Mouse (Mus musculus): Measurements from ENCODE around the gene Trim3. TPM values are rescaled to one million over a fixed set of nuclear protein-coding genes. Genes with fewer than 3 reads are reported as not detected.

Trim3 gene
- polyA plus RNA-seq, 1 experiment from 2014 or later: 3.7 TPM

DNA sequence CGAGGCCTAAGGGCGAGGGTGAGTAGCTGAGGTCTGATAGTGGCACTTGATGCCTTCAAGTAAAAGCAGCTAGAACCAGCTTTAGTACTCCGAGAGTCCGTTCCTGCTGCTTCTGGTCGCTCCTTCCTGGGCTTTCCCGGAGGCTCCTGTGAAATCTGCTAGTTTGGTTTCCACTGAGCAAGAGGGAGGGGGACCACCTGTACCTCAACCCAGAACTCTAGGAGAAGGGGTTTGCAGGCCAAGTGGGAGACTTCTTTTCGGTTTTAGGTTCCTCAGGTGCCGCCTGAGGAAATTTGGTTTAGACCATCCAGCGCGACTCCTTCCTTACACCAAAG, 397 bp upstream of the Trim3 start:
- H3K9me3 ChIP-seq (replicated peaks): no peaks in the 10 kb centered on the region
- peak overlapping the region; percentile 79 for H3K9ac ChIP-seq
- peak overlapping the region; percentile 73 for H3K4me3 ChIP-seq (replicated peaks)
- H3K36me3 ChIP-seq: peaks cover 25% of the 10 kb centered on the region
- H3K4me2 ChIP-seq: peak overlapping the region; percentile 97
- 5% methylated on average over 10 of the region's 10 CpGs for WGBS (ENCODE audit: insufficient replicate concordance)
- no peak overlapping the region; the same call in 1 of the 2 replicates for H3K27ac ChIP-seq
- DNase-seq (no peak), ATAC-seq (ENCODE audit: low read depth) (no peak)
- H3K4me1 ChIP-seq (replicated peaks): peaks cover 35% of the 10 kb centered on the region
- peaks cover 13% of the 10 kb centered on the region for H3K27me3 ChIP-seq

DNA sequence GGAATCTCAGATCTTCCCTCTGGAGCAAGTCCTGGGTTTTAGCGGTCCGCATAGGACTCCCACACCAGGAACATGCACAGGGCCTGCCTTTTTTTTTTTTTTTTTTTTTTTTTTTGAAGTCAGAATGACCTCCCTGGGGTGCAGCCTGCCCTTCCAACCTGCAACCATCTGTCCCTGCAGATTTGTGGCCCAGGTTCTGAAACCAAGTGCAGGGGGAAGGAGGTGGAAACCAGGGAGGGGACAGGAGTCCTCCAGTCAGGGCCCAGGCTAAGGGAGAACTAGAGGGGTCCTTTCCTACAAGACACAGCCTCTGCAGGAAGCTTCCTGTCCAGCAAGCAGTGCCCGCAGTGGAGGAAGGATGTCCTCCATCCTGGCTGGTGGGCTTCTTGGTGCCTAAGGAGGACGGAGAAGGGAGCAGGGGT, 809 bp downstream of the Trim3 start:
- no peaks in the 10 kb centered on the region for H3K9me3 ChIP-seq (replicated peaks)
- peaks cover 13% of the 10 kb centered on the region for H3K27me3 ChIP-seq
- peak overlapping the region; percentile 79 for H3K9ac ChIP-seq
- DNase-seq (no peak), ATAC-seq (ENCODE audit: low read depth) (0 out of 2 replicates have a peak, but pooled peaks have one; percentile 1)
- peak overlapping the region; percentile 97 for H3K4me2 ChIP-seq
- H3K4me3 ChIP-seq (replicated peaks): peak overlapping the region; percentile 73
- 30% methylated on average over 4 of the region's 4 CpGs for WGBS (ENCODE audit: insufficient replicate concordance)
- H3K4me1 ChIP-seq (replicated peaks): peaks cover 35% of the 10 kb centered on the region
- H3K36me3 ChIP-seq: peaks cover 19% of the 10 kb centered on the region
- H3K27ac ChIP-seq: no peak overlapping the region

DNA sequence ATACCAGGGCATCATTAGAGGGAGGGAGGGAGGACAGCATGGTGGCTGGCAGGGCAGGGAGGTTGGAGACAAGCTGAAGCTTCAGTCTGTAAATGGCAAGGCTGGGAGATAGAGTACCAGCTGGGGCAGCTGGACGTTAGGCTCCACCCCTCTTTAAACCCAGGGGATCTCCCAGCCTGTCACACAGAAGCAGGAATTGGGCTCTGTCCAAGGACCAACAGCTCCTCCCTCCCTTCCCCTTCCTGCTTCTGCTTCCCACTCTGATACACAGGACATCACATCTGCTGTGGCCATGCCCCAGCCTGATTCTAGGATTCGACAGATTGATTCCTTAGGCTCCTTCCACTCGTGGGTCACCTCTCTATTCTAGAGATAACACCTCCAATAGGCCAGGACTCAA, 4.7 kb downstream of the Trim3 start:
- H3K4me2 ChIP-seq: no peak overlapping the region
- no peaks in the 10 kb centered on the region for H3K36me3 ChIP-seq
- H3K9me3 ChIP-seq (replicated peaks): no peaks in the 10 kb centered on the region
- WGBS (ENCODE audit: insufficient replicate concordance): 16% methylated on average over 3 of the region's 3 CpGs
- ATAC-seq (ENCODE audit: low read depth) (no peak), DNase-seq (no peak)
- H3K4me1 ChIP-seq (replicated peaks): peaks cover 11% of the 10 kb centered on the region
- peaks cover 13% of the 10 kb centered on the region for H3K27me3 ChIP-seq
- no peak overlapping the region for H3K27ac ChIP-seq
- H3K4me3 ChIP-seq (replicated peaks): no peak overlapping the region
- no peak overlapping the region for H3K9ac ChIP-seq

DNA sequence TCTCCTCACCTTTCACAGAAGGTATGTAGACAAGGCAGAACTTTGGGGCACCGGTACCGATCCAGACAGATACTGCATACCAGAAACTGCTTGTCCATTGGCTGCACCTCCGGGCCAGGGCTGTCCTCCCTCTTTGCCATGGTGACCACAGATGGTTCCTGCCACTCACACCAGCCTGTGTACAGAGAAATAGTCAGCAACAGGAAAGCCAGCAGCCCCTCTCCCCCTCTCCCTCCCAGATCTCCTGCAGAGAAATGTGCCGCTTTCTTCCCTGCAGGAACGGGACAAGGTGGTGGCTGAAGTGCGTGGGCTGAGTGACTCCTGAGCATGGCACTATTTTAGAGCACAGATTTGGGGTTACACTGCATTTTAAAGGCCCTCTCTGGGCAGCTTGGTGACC, 8.0 kb downstream of the Trim3 start:
- Histone ChIP-seq H3K9me3 (replicated peaks) (no peaks in the 10 kb centered on the region), H3K4me3 (replicated peaks) (no peak overlapping the region), H3K27me3 (no peaks in the 10 kb centered on the region), H3K27ac (no peak overlapping the region), H3K4me2 (no peak overlapping the region), H3K4me1 (replicated peaks) (no peaks in the 10 kb centered on the region), H3K36me3 (no peaks in the 10 kb centered on the region), H3K9ac (no peak overlapping the region)
- DNase-seq (no peak), ATAC-seq (ENCODE audit: low read depth) (no peak)
- 77% methylated on average over 6 of the region's 6 CpGs for WGBS (ENCODE audit: insufficient replicate concordance)

DNA sequence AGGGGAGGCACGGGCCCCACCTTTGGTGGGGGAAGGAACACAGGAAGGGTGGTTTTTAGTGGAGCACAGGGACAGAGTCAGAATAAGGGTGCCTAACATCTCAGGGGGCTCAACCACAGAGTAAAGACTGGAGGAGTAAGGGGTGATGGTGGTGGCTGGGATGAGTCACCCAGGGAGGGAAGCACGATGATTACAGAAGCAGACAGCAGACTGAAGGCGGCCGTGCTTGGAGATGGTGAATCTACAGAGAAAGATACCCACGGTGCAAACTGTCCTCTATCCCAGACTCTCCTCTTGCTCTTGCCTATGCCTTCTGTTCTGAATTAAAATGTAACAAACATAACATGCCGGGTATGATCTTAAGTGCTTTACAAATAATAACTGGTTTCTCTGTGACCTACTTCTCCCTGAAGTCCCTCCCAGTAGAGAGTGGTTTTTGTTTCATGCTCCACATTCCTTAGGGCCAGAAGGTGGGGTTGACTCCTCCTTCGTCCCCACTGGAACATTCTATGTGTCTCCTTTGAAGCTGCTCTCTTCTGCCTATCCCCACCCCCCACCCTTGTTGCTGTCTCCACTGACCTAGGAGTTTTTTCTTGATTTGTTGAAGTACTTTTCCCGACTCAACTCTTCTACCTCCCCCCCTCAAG, 11.6 kb downstream of the Trim3 start:
- ATAC-seq (ENCODE audit: low read depth) (no peak), DNase-seq (no peak)
- 69% methylated on average over 8 of the region's 8 CpGs for WGBS (ENCODE audit: insufficient replicate concordance)
- Histone ChIP-seq H3K4me2 (no peak overlapping the region), H3K9me3 (replicated peaks) (no peaks in the 10 kb centered on the region), H3K4me3 (replicated peaks) (no peak overlapping the region), H3K27me3 (no peaks in the 10 kb centered on the region), H3K27ac (no peak overlapping the region), H3K4me1 (replicated peaks) (no peaks in the 10 kb centered on the region), H3K36me3 (peaks cover 27% of the 10 kb centered on the region; the same call in 1 of the 2 replicates), H3K9ac (no peak overlapping the region)

DNA sequence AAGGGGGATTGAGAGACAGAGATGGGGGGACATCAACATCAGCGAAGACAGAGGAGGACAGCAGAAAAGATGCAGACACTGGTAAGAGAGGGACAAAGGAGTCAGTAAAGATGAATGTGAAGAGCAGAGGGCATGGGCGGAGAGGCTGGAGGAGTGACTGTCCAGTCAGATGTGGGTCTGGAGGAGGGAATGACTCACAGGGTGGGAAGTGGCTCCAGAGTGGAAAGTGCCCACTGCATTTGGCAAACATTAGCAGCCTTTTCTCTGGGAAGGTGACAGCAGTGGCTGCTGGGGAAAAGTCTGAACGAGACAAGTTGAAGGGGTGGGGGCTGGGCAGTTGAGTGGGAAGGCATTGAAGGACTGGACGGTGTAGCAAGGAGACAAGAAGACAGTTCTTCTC, 12.3 kb downstream of the Trim3 start:
- no peak for DNase-seq
- no peak overlapping the region for H3K4me3 ChIP-seq (replicated peaks)
- 66% methylated on average over 4 of the region's 4 CpGs for WGBS (ENCODE audit: insufficient replicate concordance)
- no peaks in the 10 kb centered on the region for H3K9me3 ChIP-seq (replicated peaks)
- H3K27ac ChIP-seq: no peak overlapping the region
- no peak for ATAC-seq (ENCODE audit: low read depth)
- no peak overlapping the region for H3K9ac ChIP-seq
- peaks cover 28% of the 10 kb centered on the region; the same call in 1 of the 2 replicates for H3K36me3 ChIP-seq
- H3K4me1 ChIP-seq (replicated peaks): no peaks in the 10 kb centered on the region
- H3K27me3 ChIP-seq: no peaks in the 10 kb centered on the region
- H3K4me2 ChIP-seq: no peak overlapping the region

DNA sequence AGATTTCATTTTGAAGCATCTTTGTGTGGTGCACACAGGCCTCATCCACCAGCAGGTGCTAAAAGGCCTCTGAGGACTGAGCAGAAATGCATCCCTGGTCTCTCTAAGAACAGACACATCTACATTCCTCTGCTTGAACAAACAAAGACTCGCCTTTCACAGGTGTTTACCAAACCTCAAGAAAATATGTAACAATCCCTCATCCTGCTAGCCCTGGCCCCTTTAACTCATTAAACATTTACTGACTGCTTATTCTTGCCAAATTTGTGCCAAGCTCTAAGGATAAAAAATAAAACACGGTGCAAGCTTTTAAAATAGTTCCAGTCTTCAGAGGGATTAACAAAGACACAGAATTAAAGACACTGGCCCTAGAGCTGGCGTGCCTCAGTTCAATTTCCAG, 13.7 kb downstream of the Trim3 start:
- 68% methylated on average over 3 of the region's 3 CpGs for WGBS (ENCODE audit: insufficient replicate concordance)
- H3K4me2 ChIP-seq: no peak overlapping the region
- DNase-seq: no peak
- no peak overlapping the region for H3K4me3 ChIP-seq (replicated peaks)
- peaks cover 28% of the 10 kb centered on the region; the same call in 1 of the 2 replicates for H3K36me3 ChIP-seq
- ATAC-seq (ENCODE audit: low read depth): no peak
- H3K27ac ChIP-seq: no peak overlapping the region
- no peaks in the 10 kb centered on the region for H3K9me3 ChIP-seq (replicated peaks)
- no peaks in the 10 kb centered on the region for H3K27me3 ChIP-seq
- no peaks in the 10 kb centered on the region for H3K4me1 ChIP-seq (replicated peaks)
- H3K9ac ChIP-seq: no peak overlapping the region

DNA sequence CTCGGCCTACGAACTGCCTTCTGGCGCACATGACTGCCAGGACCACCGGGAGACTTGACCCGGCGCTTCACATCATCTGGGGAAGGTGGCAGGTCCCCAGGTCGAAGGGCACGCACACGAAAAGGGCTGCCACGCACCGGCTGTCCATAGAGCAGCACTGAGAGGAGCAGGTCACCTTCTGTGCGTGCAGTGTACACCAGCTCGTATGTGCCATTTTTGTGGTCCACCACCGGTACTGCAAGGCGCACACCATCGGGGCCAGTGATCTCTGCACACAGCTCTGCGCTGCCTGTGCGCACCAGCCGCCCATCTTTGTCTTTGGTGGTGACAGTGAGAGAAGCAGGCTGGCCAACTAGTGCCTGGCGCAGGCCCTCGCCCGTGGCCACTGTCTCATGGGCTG, 15.6 kb downstream of the Trim3 start:
- WGBS (ENCODE audit: insufficient replicate concordance): 85% methylated on average over 22 of the region's 22 CpGs
- Histone ChIP-seq H3K27ac (no peak overlapping the region), H3K9me3 (replicated peaks) (no peaks in the 10 kb centered on the region), H3K36me3 (peaks cover 28% of the 10 kb centered on the region; the same call in 1 of the 2 replicates), H3K4me3 (replicated peaks) (no peak overlapping the region), H3K27me3 (no peaks in the 10 kb centered on the region), H3K4me1 (replicated peaks) (no peaks in the 10 kb centered on the region), H3K4me2 (no peak overlapping the region), H3K9ac (no peak overlapping the region)
- ATAC-seq (ENCODE audit: low read depth) (no peak), DNase-seq (no peak)

DNA sequence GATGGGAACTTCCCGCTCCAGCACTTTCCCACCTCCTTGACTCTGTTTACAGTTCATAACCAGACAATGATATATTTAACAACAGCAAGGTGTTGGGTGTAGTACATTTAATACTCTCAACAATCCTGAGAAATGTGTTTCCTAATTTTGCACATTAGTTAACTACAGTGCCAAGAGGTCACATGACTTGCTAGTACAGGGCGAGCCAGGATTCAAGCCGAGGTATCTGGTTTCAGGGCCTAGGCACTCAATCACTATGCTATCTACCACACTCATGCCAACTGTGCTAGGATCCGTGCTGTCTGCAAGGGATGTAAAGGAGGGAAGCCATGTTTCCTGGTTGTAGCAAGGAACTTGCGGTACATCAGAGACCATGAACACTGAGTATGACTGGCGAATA, 16.8 kb downstream of the Trim3 start:
- peaks cover 30% of the 10 kb centered on the region; the same call in 1 of the 2 replicates for H3K36me3 ChIP-seq
- no peak overlapping the region for H3K27ac ChIP-seq
- ATAC-seq (ENCODE audit: low read depth): no peak
- no peaks in the 10 kb centered on the region for H3K4me1 ChIP-seq (replicated peaks)
- H3K4me3 ChIP-seq (replicated peaks): no peak overlapping the region
- H3K4me2 ChIP-seq: no peak overlapping the region
- H3K9me3 ChIP-seq (replicated peaks): no peaks in the 10 kb centered on the region
- WGBS (ENCODE audit: insufficient replicate concordance): 71% methylated on average over 6 of the region's 6 CpGs
- no peak overlapping the region for H3K9ac ChIP-seq
- no peaks in the 10 kb centered on the region for H3K27me3 ChIP-seq
- DNase-seq: no peak

DNA sequence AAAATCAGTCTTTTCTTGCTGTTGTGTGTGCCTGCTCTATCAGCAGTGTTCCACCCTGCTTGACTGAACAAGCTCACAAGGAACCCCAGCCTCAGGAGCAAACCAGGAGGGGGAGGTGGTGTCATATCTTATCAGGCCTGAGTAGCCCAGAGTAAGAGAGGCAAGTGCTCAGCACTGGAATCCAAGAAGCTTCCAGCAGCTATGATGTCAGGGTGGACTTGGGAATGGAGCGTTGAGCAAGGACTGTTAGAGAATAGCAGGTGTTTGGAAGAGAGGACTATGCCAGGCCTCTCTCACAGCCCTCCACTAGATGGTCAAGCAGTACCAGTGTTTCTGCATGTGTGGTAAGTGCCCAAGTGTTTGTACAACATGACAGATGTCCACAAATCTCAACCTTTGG, 17.7 kb downstream of the Trim3 start:
- WGBS (ENCODE audit: insufficient replicate concordance): 71% methylated on average over 1 of the region's 1 CpGs
- no peaks in the 10 kb centered on the region for H3K9me3 ChIP-seq (replicated peaks)
- H3K27ac ChIP-seq: no peak overlapping the region
- H3K27me3 ChIP-seq: no peaks in the 10 kb centered on the region
- ATAC-seq (ENCODE audit: low read depth): no peak
- H3K9ac ChIP-seq: no peak overlapping the region
- no peaks in the 10 kb centered on the region for H3K4me1 ChIP-seq (replicated peaks)
- DNase-seq: no peak
- H3K4me3 ChIP-seq (replicated peaks): no peak overlapping the region
- peaks cover 34% of the 10 kb centered on the region; the same call in 1 of the 2 replicates for H3K36me3 ChIP-seq
- H3K4me2 ChIP-seq: no peak overlapping the region

DNA sequence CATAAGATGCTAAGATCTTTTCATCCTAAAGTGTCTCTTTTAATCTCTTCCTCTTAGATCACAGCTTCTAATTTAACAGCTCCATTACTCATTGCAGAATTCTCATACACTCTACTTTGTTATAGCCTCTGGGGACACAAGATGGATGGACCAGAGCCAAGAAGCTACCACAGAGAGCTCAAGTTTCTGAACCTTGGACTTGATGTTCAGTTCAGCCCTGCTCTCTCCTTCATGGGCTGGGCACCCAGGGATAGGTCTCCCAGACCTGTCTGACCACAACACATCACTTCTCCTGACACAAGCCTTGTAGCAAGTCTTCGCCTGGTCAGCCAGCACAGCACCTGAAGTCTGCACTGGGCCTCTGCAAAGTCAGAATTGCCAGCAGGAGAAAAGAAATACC, 19.0 kb downstream of the Trim3 start:
- Histone ChIP-seq H3K4me1 (replicated peaks) (no peaks in the 10 kb centered on the region), H3K4me3 (replicated peaks) (no peak overlapping the region), H3K27ac (no peak overlapping the region), H3K27me3 (no peaks in the 10 kb centered on the region), H3K4me2 (no peak overlapping the region), H3K9me3 (replicated peaks) (no peaks in the 10 kb centered on the region), H3K9ac (no peak overlapping the region), H3K36me3 (peaks cover 33% of the 10 kb centered on the region; the same call in 1 of the 2 replicates)
- 68% methylated on average over 1 of the region's 1 CpGs for WGBS (ENCODE audit: insufficient replicate concordance)
- DNase-seq (no peak), ATAC-seq (ENCODE audit: low read depth) (no peak)

DNA sequence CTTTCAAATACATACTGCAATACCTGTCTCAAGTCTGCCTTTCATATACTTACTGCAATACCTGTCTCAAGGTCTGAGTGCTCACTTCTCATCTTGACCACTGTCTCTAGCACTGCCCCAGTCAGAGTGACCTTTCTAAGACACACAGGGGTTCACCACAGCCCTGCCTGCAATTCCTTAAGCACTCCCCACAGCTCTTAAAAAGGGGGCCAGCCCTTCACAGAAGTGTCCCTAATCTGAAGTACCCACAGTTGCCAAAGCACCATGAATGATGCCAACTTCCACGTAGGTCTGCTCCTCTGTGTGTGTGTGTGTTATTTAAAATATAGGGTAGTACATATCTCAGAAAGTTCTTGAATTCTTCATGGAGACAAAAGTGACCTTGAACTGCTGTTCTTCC, 21.6 kb downstream of the Trim3 start:
- Histone ChIP-seq H3K9me3 (replicated peaks) (no peaks in the 10 kb centered on the region), H3K4me2 (no peak overlapping the region), H3K27me3 (no peaks in the 10 kb centered on the region), H3K27ac (no peak overlapping the region), H3K4me3 (replicated peaks) (no peak overlapping the region), H3K36me3 (peaks cover 10% of the 10 kb centered on the region; the same call in 1 of the 2 replicates), H3K4me1 (replicated peaks) (no peaks in the 10 kb centered on the region), H3K9ac (no peak overlapping the region)
- DNase-seq (no peak), ATAC-seq (ENCODE audit: low read depth) (no peak)
- 68% methylated on average over 1 of the region's 1 CpGs for WGBS (ENCODE audit: insufficient replicate concordance)
